Mouse (Mus musculus) large intestine, adult 2 months (tissue): ENCODE measurements around the gene Lcn12. TPM values are rescaled to one million over a fixed set of nuclear protein-coding genes. Genes with fewer than 3 reads are reported as not detected.

Experiments used
- DNase-seq: peaks from one replicate; pipeline ENCODE4 v3.0.0-alpha.2; 2012; ENCODE audit warnings: low read depth, low spot score
- WGBS: fragments of 180-500 bp; shearing (Covaris S2); methylation state at CpG from one replicate; pipeline ENCODE4 v1.1.7; 2018; 5-methylcytosine and 5-hydroxymethylcytosine counted together
- polyA plus RNA-seq: library from polyadenylated mRNA; depleted of rRNA; stranded (reverse); fragments of >200 nt; gene quantifications from 2 replicates; pipeline ENCODE4 v1.2.3, GENCODE M21; 2012; rRNA removed

Lcn12 gene
- not detected in 2 replicates for polyA plus RNA-seq

- no peak for DNase-seq
- 82% methylated on average over 5 of the region's 5 CpGs for WGBS
Observed at GRCm38 (mm10) chr2:25493476-25493961, at the start of gene Lcn12. Gene Lcn12 (minus strand): TSS chr2:25493911.

GRCm38 (mm10) chr2:25541644-25542367 lies 48.1 kb upstream of the Lcn12 start:
- no peak for DNase-seq
- 68% methylated on average over 10 of the region's 10 CpGs for WGBS

- WGBS, result 86% methylated on average over 4 of the region's 4 CpGs
- DNase-seq, result no peak
Observed at GRCm38 (mm10) chr2:25540541-25540948, 46.8 kb upstream of the Lcn12 start.

- 89% methylated on average over 8 of the region's 8 CpGs for WGBS
- no peak for DNase-seq
Observed at GRCm38 (mm10) chr2:25536531-25536930, 42.8 kb upstream of the Lcn12 start.

- DNase-seq, result no peak
- WGBS, result 80% methylated on average over 2 of the region's 2 CpGs
Observed at GRCm38 (mm10) chr2:25534866-25535182, 41.1 kb upstream of the Lcn12 start.

- no peak for DNase-seq
- 37% methylated on average over 3 of the region's 3 CpGs for WGBS
Observed at GRCm38 (mm10) chr2:25534178-25534865, 40.6 kb upstream of the Lcn12 start.

- WGBS, result 60% methylated on average over 2 of the region's 2 CpGs
Observed at GRCm38 (mm10) chr2:25533707-25534106, 40.0 kb upstream of the Lcn12 start.

GRCm38 (mm10) chr2:25526510-25527302 lies 33.0 kb upstream of the Lcn12 start:
- WGBS, result 82% methylated on average over 9 of the region's 9 CpGs
- no peak for DNase-seq

More at GRCm38 (mm10) chr2:25533707-25534106, 40.0 kb upstream of the Lcn12 start:
- DNase-seq, result no peak

GRCm38 (mm10) chr2:25509912-25510311 lies 16.2 kb upstream of the Lcn12 start:
- WGBS, result 70% methylated on average over 3 of the region's 3 CpGs
- DNase-seq, result no peak

- WGBS, result 36% methylated on average over 5 of the region's 5 CpGs
- no peak for DNase-seq
Observed at GRCm38 (mm10) chr2:25506964-25507363, 13.3 kb upstream of the Lcn12 start.

- WGBS, result 91% methylated on average over 4 of the region's 4 CpGs
- no peak for DNase-seq
Observed at GRCm38 (mm10) chr2:25505860-25506259, 12.1 kb upstream of the Lcn12 start.

- 69% methylated on average over 1 of the region's 1 CpGs for WGBS
- no peak for DNase-seq
Observed at GRCm38 (mm10) chr2:25505000-25505399, 11.3 kb upstream of the Lcn12 start.

GRCm38 (mm10) chr2:25504538-25504937 lies 10.8 kb upstream of the Lcn12 start:
- 89% methylated on average over 19 of the region's 19 CpGs for WGBS
- no peak for DNase-seq

GRCm38 (mm10) chr2:25502726-25503125 lies 9.0 kb upstream of the Lcn12 start:
- no peak for DNase-seq

GRCm38 (mm10) chr2:25501593-25502486 lies 8.1 kb upstream of the Lcn12 start, which contains the start of gene C8g:
Gene C8g (minus strand): TSS chr2:25501719.
- 67% methylated on average over 20 of the region's 20 CpGs for WGBS
- DNase-seq, result no peak

More at GRCm38 (mm10) chr2:25502726-25503125, 9.0 kb upstream of the Lcn12 start:
- WGBS, result 48% methylated on average over 3 of the region's 3 CpGs

GRCm38 (mm10) chr2:25500576-25501405 lies 7.1 kb upstream of the Lcn12 start, which contains the start of gene Fbxw5:
Gene Fbxw5 (plus strand): TSS chr2:25500750.
- under 1% methylated on average over 39 of the region's 44 CpGs for WGBS
- peak; percentile 84 for DNase-seq

GRCm38 (mm10) chr2:25500071-25500575 lies 6.4 kb upstream of the Lcn12 start:
- WGBS, result 59% methylated on average over 6 of the region's 6 CpGs
- no peak for DNase-seq
